ENCODE assay signal across 19 mouse cellular contexts in genomic region chr9:7903825-7904224, GRCm38 (mm10). TPM values are rescaled to one million over a fixed set of nuclear protein-coding genes. Genes with fewer than 3 reads are reported as not detected.
A peak's percentile ranks its signal among the peaks of the same experiment; 100 is the strongest.
DNase-seq lines count a peak whose midpoint lies in the region; ATAC-seq and TF ChIP-seq lines count a peak whose summit lies in the region.
"Had no signal": no experiment of that assay in that cellular context is flagged by ENCODE, and none has a peak within 500 bp of the region (broad histone marks: within the 10 kb centered on the region; RNA-seq: fewer than 3 reads in every experiment).

No protein-coding gene starts in this region.

- peaks cover 8% of the 10 kb centered on the region for H3K4me1 ChIP-seq in lung, embryonic 16.5 days (replicated peaks; ENCODE audit: control insufficient read depth, insufficient read depth, low read length)
- H3K4me1 ChIP-seq in lung, postnatal 0 days (ENCODE audit: insufficient read depth, low read depth, low read length) = no peaks in the 10 kb centered on the region
- peaks cover 11% of the 10 kb centered on the region for H3K4me1 ChIP-seq in embryonic facial prominence, embryonic 14.5 days (ENCODE audit: control insufficient read depth, insufficient read depth, low read length)
- peaks cover 20% of the 10 kb centered on the region for H3K4me1 ChIP-seq in limb, embryonic 13.5 days
- H3K4me1 ChIP-seq: hindbrain, embryonic 12.5 days had no signal

- no peak overlapping the region for H3K9ac ChIP-seq in lung, embryonic 16.5 days (ENCODE audit: low read length)
- no peak overlapping the region for H3K9ac ChIP-seq in lung, postnatal 0 days (replicated peaks; ENCODE audit: low read depth)
- H3K9ac ChIP-seq in embryonic facial prominence, embryonic 14.5 days (ENCODE audit: low read depth, low read length) = no peak overlapping the region
- H3K9ac ChIP-seq in limb, embryonic 13.5 days = no peak overlapping the region
- H3K9ac ChIP-seq: hindbrain, embryonic 12.5 days had no signal

- H3K36me3 ChIP-seq in lung, embryonic 16.5 days (ENCODE audit: control insufficient read depth, insufficient read depth, low read length) = no peaks in the 10 kb centered on the region
- H3K36me3 ChIP-seq in lung, postnatal 0 days (ENCODE audit: insufficient read depth, low read length) = no peaks in the 10 kb centered on the region
- no peaks in the 10 kb centered on the region for H3K36me3 ChIP-seq in embryonic facial prominence, embryonic 14.5 days (ENCODE audit: control insufficient read depth, insufficient read depth, low read length)
- no peaks in the 10 kb centered on the region for H3K36me3 ChIP-seq in limb, embryonic 13.5 days
- H3K36me3 ChIP-seq: heart, embryonic 10.5 days; hindbrain, embryonic 12.5 days had no signal

- 39% methylated on average over 5 of the region's 5 CpGs for WGBS in lung, embryonic 16.5 days
- 49% methylated on average over 5 of the region's 5 CpGs for WGBS in lung, postnatal 0 days
- WGBS in embryonic facial prominence, embryonic 14.5 days = 36% methylated on average over 5 of the region's 5 CpGs
- 45% methylated on average over 5 of the region's 5 CpGs for WGBS in limb, embryonic 13.5 days

- H3K4me3 ChIP-seq in lung, embryonic 16.5 days (ENCODE audit: low read length) = no peak overlapping the region
- H3K4me3 ChIP-seq in lung, postnatal 0 days (ENCODE audit: low read depth, low read length) = no peak overlapping the region
- H3K4me3 ChIP-seq in embryonic facial prominence, embryonic 14.5 days (ENCODE audit: low read depth, low read length) = no peak overlapping the region
- H3K4me3 ChIP-seq in limb, embryonic 13.5 days = no peak overlapping the region
- H3K4me3 ChIP-seq: heart, embryonic 10.5 days; hindbrain, embryonic 12.5 days had no signal

- H3K4me2 ChIP-seq in lung, embryonic 16.5 days (ENCODE audit: low read depth, low read length) = no peak overlapping the region
- no peak overlapping the region for H3K4me2 ChIP-seq in lung, postnatal 0 days (replicated peaks; ENCODE audit: low read depth, low read length)
- no peak overlapping the region for H3K4me2 ChIP-seq in embryonic facial prominence, embryonic 14.5 days (ENCODE audit: low read depth, low read length)
- no peak overlapping the region for H3K4me2 ChIP-seq in limb, embryonic 13.5 days (replicated peaks)
- H3K4me2 ChIP-seq: hindbrain, embryonic 12.5 days had no signal

- no peaks in the 10 kb centered on the region for H3K9me3 ChIP-seq in lung, embryonic 16.5 days (ENCODE audit: control insufficient read depth, low read length)
- H3K9me3 ChIP-seq in lung, postnatal 0 days (ENCODE audit: low read length) = no peaks in the 10 kb centered on the region
- no peaks in the 10 kb centered on the region for H3K9me3 ChIP-seq in embryonic facial prominence, embryonic 14.5 days (ENCODE audit: control insufficient read depth, low read length)
- no peaks in the 10 kb centered on the region for H3K9me3 ChIP-seq in limb, embryonic 13.5 days
- H3K9me3 ChIP-seq: heart, embryonic 10.5 days had no signal

- no peak for ATAC-seq in lung, embryonic 16.5 days (ENCODE audit: low read depth)
- ATAC-seq in lung, postnatal 0 days = no peak
- peak; percentile 75 for ATAC-seq in embryonic facial prominence, embryonic 14.5 days (ENCODE audit: low read depth)
- ATAC-seq in limb, embryonic 13.5 days (ENCODE audit: low FRiP score, low read depth) = 0 out of 2 replicates have a peak, but pooled peaks have one; percentile 37
- ATAC-seq: forebrain, embryonic 16.5 days; hindbrain, embryonic 16.5 days; inflammation-experienced regulatory T-cells, adult 6 months had no signal

- no peak for DNase-seq in lung, postnatal 0 days (ENCODE audit: low spot score)
- DNase-seq in embryonic facial prominence, embryonic 14.5 days (ENCODE audit: low spot score) = peak; percentile 45
- DNase-seq in urinary bladder, postnatal 4 days (ENCODE audit: low spot score in 2 of 2) = no peak
- DNase-seq in MN1 (ENCODE audit: low spot score) = no peak
- DNase-seq: adrenal gland, adult 8-10 months; adrenal gland, postnatal 36 days; cerebellum, adult 2 months; cerebellum, postnatal 10 days; embryo, embryonic 11 days; gastrocnemius, postnatal 25 days; heart, postnatal 10 days; heart, postnatal 4 days had no signal

- TF ChIP-seq EP300 in lung, postnatal 0 days (IDR thresholded peaks at IDR 0.05) = no peak

- no peaks in the 10 kb centered on the region for H3K27me3 ChIP-seq in lung, embryonic 16.5 days (ENCODE audit: control insufficient read depth, insufficient read depth, low read depth, low read length)
- H3K27me3 ChIP-seq in lung, postnatal 0 days (replicated peaks; ENCODE audit: insufficient read depth, low read length) = no peaks in the 10 kb centered on the region
- no peaks in the 10 kb centered on the region for H3K27me3 ChIP-seq in embryonic facial prominence, embryonic 14.5 days (replicated peaks; ENCODE audit: control insufficient read depth, insufficient read depth, low read length)
- no peaks in the 10 kb centered on the region for H3K27me3 ChIP-seq in limb, embryonic 13.5 days
- H3K27me3 ChIP-seq: hindbrain, embryonic 12.5 days had no signal

- peak overlapping the region; percentile 53 for H3K27ac ChIP-seq in lung, embryonic 16.5 days (ENCODE audit: low read length)
- no peak overlapping the region for H3K27ac ChIP-seq in lung, postnatal 0 days (ENCODE audit: low read length)
- H3K27ac ChIP-seq in embryonic facial prominence, embryonic 14.5 days (replicated peaks; ENCODE audit: low read depth, low read length) = no peak overlapping the region
- H3K27ac ChIP-seq in limb, embryonic 13.5 days = no peak overlapping the region
- H3K27ac ChIP-seq: heart, embryonic 10.5 days; hindbrain, embryonic 12.5 days had no signal

- TF ChIP-seq CTCF in lung, postnatal 0 days (IDR thresholded peaks at IDR 0.05) = no peak

RNA-seq across cellular contexts. Expression of gene Birc3, which starts 30.8 kb away (rescaled TPM):
- polyA plus RNA-seq in lung, embryonic 16.5 days (2015; fragmentation: Nextera tagmentation; extraction: Ambion mirVana) = 10.5 and 11.9 TPM in 2 replicates
- polyA plus RNA-seq in lung, postnatal 0 days (2015; fragmentation: Nextera tagmentation; extraction: Ambion mirVana) = 23.2 and 31.4 TPM in 2 replicates
- polyA plus RNA-seq in embryonic facial prominence, embryonic 14.5 days (2014; fragmentation: Nextera tagmentation; extraction: Ambion mirVana) = 14.6 and 16.1 TPM in 2 replicates
- polyA plus RNA-seq in limb, embryonic 13.5 days (2015; fragmentation: Nextera tagmentation; extraction: Ambion mirVana) = 10.6 and 11.4 TPM in 2 replicates

Comparison
In these comparisons a context has a peak if more than half of its experiments do, and no peak if none do; other contexts are left out.
1. ATAC-seq: peak in embryonic facial prominence, embryonic 14.5 days (single experiment) and limb, embryonic 13.5 days (single experiment); none in lung, embryonic 16.5 days (single experiment) and lung, postnatal 0 days (single experiment).